Mouse (Mus musculus) intestine, embryonic 15.5 days (tissue): ENCODE results near the gene Nebl. TPM values are rescaled to one million over a fixed set of nuclear protein-coding genes. Genes with fewer than 3 reads are reported as not detected.

Experiments used
- ATAC-seq: fragments of 200-750 bp; cut with Nextera tagmentation; 2 replicates; pipeline ENCODE4 v1.8.0; 2017; ENCODE audit warnings: moderate TSS enrichment, moderate library complexity
- H3K27ac ChIP-seq: fragments of 300-500 bp; sonication (generic); 2 replicates; pipeline ENCODE4 v1.5.1; 2015; ENCODE audit warnings: mild to moderate bottlenecking, inconsistent platforms
- H3K27me3 ChIP-seq: fragments of 300-500 bp; sonication (generic); replicated peaks from 2 replicates; pipeline ENCODE4 v1.6.1; 2015; ENCODE audit warnings: inconsistent platforms
- H3K36me3 ChIP-seq: fragments of 300-500 bp; sonication (generic); 2 replicates; pipeline ENCODE4 v1.6.1; 2015; ENCODE audit warnings: inconsistent platforms
- H3K4me1 ChIP-seq: fragments of 300-500 bp; sonication (generic); replicated peaks from 2 replicates; pipeline ENCODE4 v1.6.1; 2015; ENCODE audit warnings: inconsistent platforms
- H3K4me2 ChIP-seq: fragments of 300-500 bp; sonication (generic); replicated peaks from 2 replicates; pipeline ENCODE4 v1.6.1; 2015; ENCODE audit warnings: mild to moderate bottlenecking, inconsistent platforms
- H3K4me3 ChIP-seq: fragments of 300-500 bp; sonication (generic); replicated peaks from 2 replicates; pipeline ENCODE4 v1.5.1; 2015; ENCODE audit warnings: inconsistent platforms
- H3K9ac ChIP-seq: fragments of 300-500 bp; sonication (generic); 2 replicates; pipeline ENCODE4 v1.6.1; 2015; ENCODE audit warnings: inconsistent platforms
- H3K9me3 ChIP-seq: fragments of 300-500 bp; sonication (generic); 2 replicates; pipeline ENCODE4 v1.6.1; 2016; ENCODE audit warnings: inconsistent platforms
- WGBS: fragments of 180-500 bp; shearing (Covaris S2); methylation state at CpG from one replicate; pipeline ENCODE4 v1.1.7; 2015; 5-methylcytosine and 5-hydroxymethylcytosine counted together
- polyA plus RNA-seq: library from polyadenylated mRNA; unstranded; fragments of >200 nt; fragmentation: Nextera tagmentation; extraction: Ambion mirVana; gene quantifications from 2 replicates; pipeline ENCODE4 v1.2.1, GENCODE M21; 2015

Nebl gene
- polyA plus RNA-seq, 1 experiment from 2014 or later, result 0.43 TPM

GRCm38 (mm10) chr2:17585329-17585992, 145.8 kb downstream of the Nebl start:
- H3K4me2 ChIP-seq, result no peak overlapping the region
- no peaks in the 10 kb centered on the region for H3K4me1 ChIP-seq
- no peaks in the 10 kb centered on the region for H3K27me3 ChIP-seq
- 73% methylated on average over 6 of the region's 6 CpGs for WGBS
- no peak for ATAC-seq
- H3K9ac ChIP-seq, result no peak overlapping the region
- no peaks in the 10 kb centered on the region for H3K9me3 ChIP-seq
- H3K36me3 ChIP-seq, result no peaks in the 10 kb centered on the region
- H3K27ac ChIP-seq, result no peak overlapping the region
- no peak overlapping the region for H3K4me3 ChIP-seq

- Histone ChIP-seq H3K4me3 (no peak overlapping the region), H3K9ac (no peak overlapping the region), H3K4me2 (no peak overlapping the region), H3K27ac (no peak overlapping the region), H3K9me3 (no peaks in the 10 kb centered on the region), H3K4me1 (no peaks in the 10 kb centered on the region), H3K27me3 (no peaks in the 10 kb centered on the region), H3K36me3 (no peaks in the 10 kb centered on the region)
- WGBS, result 68% methylated on average over 3 of the region's 3 CpGs
- ATAC-seq, result no peak
These were observed 155.6 kb downstream of the Nebl start for GRCm38 (mm10) chr2:17575648-17576047.

GRCm38 (mm10) chr2:17571716-17572115, 159.5 kb downstream of the Nebl start:
- Histone ChIP-seq H3K27me3 (no peaks in the 10 kb centered on the region), H3K4me1 (no peaks in the 10 kb centered on the region), H3K9ac (no peak overlapping the region), H3K36me3 (no peaks in the 10 kb centered on the region), H3K27ac (no peak overlapping the region), H3K4me2 (no peak overlapping the region), H3K9me3 (no peaks in the 10 kb centered on the region), H3K4me3 (no peak overlapping the region)
- 59% methylated on average over 2 of the region's 2 CpGs for WGBS
- no peak for ATAC-seq

GRCm38 (mm10) chr2:17558889-17559742, 172.1 kb downstream of the Nebl start:
- H3K27me3 ChIP-seq, result no peaks in the 10 kb centered on the region
- no peaks in the 10 kb centered on the region for H3K9me3 ChIP-seq
- 67% methylated on average over 4 of the region's 4 CpGs for WGBS
- no peak overlapping the region for H3K9ac ChIP-seq
- no peak overlapping the region for H3K27ac ChIP-seq
- H3K4me2 ChIP-seq, result no peak overlapping the region
- no peaks in the 10 kb centered on the region for H3K36me3 ChIP-seq
- no peaks in the 10 kb centered on the region for H3K4me1 ChIP-seq
- no peak for ATAC-seq
- no peak overlapping the region for H3K4me3 ChIP-seq

- Histone ChIP-seq H3K4me3 (no peak overlapping the region), H3K9ac (no peak overlapping the region), H3K4me2 (no peak overlapping the region), H3K9me3 (no peaks in the 10 kb centered on the region), H3K27me3 (no peaks in the 10 kb centered on the region), H3K36me3 (no peaks in the 10 kb centered on the region), H3K4me1 (no peaks in the 10 kb centered on the region), H3K27ac (no peak overlapping the region)
- ATAC-seq, result no peak
- WGBS, result 24% methylated on average over 4 of the region's 4 CpGs
These were observed 181.2 kb downstream of the Nebl start for GRCm38 (mm10) chr2:17549895-17550558.

GRCm38 (mm10) chr2:17546354-17546948, 184.8 kb downstream of the Nebl start:
- H3K27ac ChIP-seq, result no peak overlapping the region
- H3K4me2 ChIP-seq, result no peak overlapping the region
- no peaks in the 10 kb centered on the region for H3K4me1 ChIP-seq
- H3K27me3 ChIP-seq, result no peaks in the 10 kb centered on the region
- H3K9me3 ChIP-seq, result no peaks in the 10 kb centered on the region
- H3K36me3 ChIP-seq, result no peaks in the 10 kb centered on the region
- H3K4me3 ChIP-seq, result no peak overlapping the region
- 87% methylated on average over 3 of the region's 3 CpGs for WGBS
- H3K9ac ChIP-seq, result no peak overlapping the region
- no peak for ATAC-seq

GRCm38 (mm10) chr2:17539737-17540136, 191.5 kb downstream of the Nebl start:
- no peaks in the 10 kb centered on the region for H3K9me3 ChIP-seq
- no peaks in the 10 kb centered on the region for H3K4me1 ChIP-seq
- no peak for ATAC-seq
- H3K4me3 ChIP-seq, result no peak overlapping the region
- H3K27ac ChIP-seq, result no peak overlapping the region
- H3K4me2 ChIP-seq, result no peak overlapping the region
- 77% methylated on average over 10 of the region's 10 CpGs for WGBS
- H3K36me3 ChIP-seq, result no peaks in the 10 kb centered on the region
- no peaks in the 10 kb centered on the region for H3K27me3 ChIP-seq
- H3K9ac ChIP-seq, result no peak overlapping the region

- ATAC-seq, result no peak
- no peaks in the 10 kb centered on the region for H3K9me3 ChIP-seq
- WGBS, result 87% methylated on average over 4 of the region's 4 CpGs
These were observed 192.8 kb downstream of the Nebl start for GRCm38 (mm10) chr2:17538493-17538892.

GRCm38 (mm10) chr2:17531355-17532105, 199.7 kb downstream of the Nebl start:
- ATAC-seq, result peak; percentile 95
- Histone ChIP-seq H3K4me2 (0 out of 2 replicates have a peak overlapping the region, but pooled peaks have one; percentile 24), H3K27ac (no peak overlapping the region), H3K9me3 (no peaks in the 10 kb centered on the region), H3K27me3 (no peaks in the 10 kb centered on the region), H3K4me3 (no peak overlapping the region), H3K4me1 (0 out of 2 replicates have a peak, but pooled peaks cover 7% of the 10 kb centered on the region), H3K36me3 (no peaks in the 10 kb centered on the region), H3K9ac (no peak overlapping the region)
- 35% methylated on average over 12 of the region's 12 CpGs for WGBS

More at GRCm38 (mm10) chr2:17538493-17538892, 192.8 kb downstream of the Nebl start:
- Histone ChIP-seq H3K36me3 (no peaks in the 10 kb centered on the region), H3K4me2 (no peak overlapping the region), H3K4me3 (no peak overlapping the region), H3K4me1 (no peaks in the 10 kb centered on the region), H3K27me3 (no peaks in the 10 kb centered on the region), H3K9ac (no peak overlapping the region), H3K27ac (no peak overlapping the region)

GRCm38 (mm10) chr2:17525739-17526526, 205.3 kb downstream of the Nebl start:
- 77% methylated on average over 5 of the region's 5 CpGs for WGBS
- Histone ChIP-seq H3K4me3 (no peak overlapping the region), H3K4me1 (no peaks in the 10 kb centered on the region), H3K27me3 (no peaks in the 10 kb centered on the region), H3K9ac (no peak overlapping the region), H3K9me3 (no peaks in the 10 kb centered on the region), H3K4me2 (no peak overlapping the region), H3K27ac (no peak overlapping the region), H3K36me3 (no peaks in the 10 kb centered on the region)
- no peak for ATAC-seq

GRCm38 (mm10) chr2:17525211-17525610, 206.1 kb downstream of the Nebl start:
- Histone ChIP-seq H3K27me3 (no peaks in the 10 kb centered on the region), H3K27ac (no peak overlapping the region), H3K9ac (no peak overlapping the region), H3K36me3 (no peaks in the 10 kb centered on the region), H3K4me2 (no peak overlapping the region), H3K4me3 (no peak overlapping the region), H3K9me3 (no peaks in the 10 kb centered on the region), H3K4me1 (no peaks in the 10 kb centered on the region)
- WGBS, result 79% methylated on average over 4 of the region's 4 CpGs
- no peak for ATAC-seq
